Mouse (Mus musculus): ENCODE measurements around the gene Csnk2a1. TPM values are rescaled to one million over a fixed set of nuclear protein-coding genes. Genes with fewer than 3 reads are reported as not detected.

Gene Csnk2a1
- 190 TPM for polyA plus RNA-seq (2014; fragmentation: Illumina TruSeq; extraction: RNeasy Lipid Tissue Mini Kit (QIAGEN cat#74804); ENCODE audit: low replicate concordance)

GRCm38 (mm10) chr2:152226248-152227050 is at the start of gene Csnk2a1:
Gene Csnk2a1 (plus strand): TSS chr2:152226839.

GRCm38 (mm10) chr2:152293727-152294475 is 67.3 kb downstream of the Csnk2a1 start, which contains the start of gene Tbc1d20:
Gene Tbc1d20 (plus strand): TSS chr2:152293828.

Other genes starting within 250 kb of the Csnk2a1 start
- gene Fam110a, start 246.6 kb upstream of the Csnk2a1 start, polyA plus RNA-seq (2014; fragmentation: Illumina TruSeq; extraction: RNeasy Lipid Tissue Mini Kit (QIAGEN cat#74804); ENCODE audit: low replicate concordance) = 0.33 TPM
- gene Slc52a3, start 230.3 kb upstream of the Csnk2a1 start, polyA plus RNA-seq (2014; fragmentation: Illumina TruSeq; extraction: RNeasy Lipid Tissue Mini Kit (QIAGEN cat#74804); ENCODE audit: low replicate concordance) = 4.6 TPM
- gene Scrt2, start 145.3 kb upstream of the Csnk2a1 start, polyA plus RNA-seq (2014; fragmentation: Illumina TruSeq; extraction: RNeasy Lipid Tissue Mini Kit (QIAGEN cat#74804); ENCODE audit: low replicate concordance) = not detected
- gene Srxn1, start 121.3 kb upstream of the Csnk2a1 start, polyA plus RNA-seq (2014; fragmentation: Illumina TruSeq; extraction: RNeasy Lipid Tissue Mini Kit (QIAGEN cat#74804); ENCODE audit: low replicate concordance) = 74.8 TPM
- not detected for gene Tcf15, start 83.3 kb upstream of the Csnk2a1 start, polyA plus RNA-seq (2014; fragmentation: Illumina TruSeq; extraction: RNeasy Lipid Tissue Mini Kit (QIAGEN cat#74804); ENCODE audit: low replicate concordance)
- gene Tbc1d20, start 67.0 kb downstream of the Csnk2a1 start, polyA plus RNA-seq (2014; fragmentation: Illumina TruSeq; extraction: RNeasy Lipid Tissue Mini Kit (QIAGEN cat#74804); ENCODE audit: low replicate concordance) = 22.9 TPM
- 1.3 TPM for gene Rbck1, start 105.8 kb downstream of the Csnk2a1 start, polyA plus RNA-seq (2014; fragmentation: Illumina TruSeq; extraction: RNeasy Lipid Tissue Mini Kit (QIAGEN cat#74804); ENCODE audit: low replicate concordance)
- gene Trib3, start 117.2 kb downstream of the Csnk2a1 start, polyA plus RNA-seq (2014; fragmentation: Illumina TruSeq; extraction: RNeasy Lipid Tissue Mini Kit (QIAGEN cat#74804); ENCODE audit: low replicate concordance) = 0.26 TPM
- not detected for gene Nrsn2, start 149.8 kb downstream of the Csnk2a1 start, polyA plus RNA-seq (2014; fragmentation: Illumina TruSeq; extraction: RNeasy Lipid Tissue Mini Kit (QIAGEN cat#74804); ENCODE audit: low replicate concordance)
- 0.11 TPM for gene Sox12, start 171.2 kb downstream of the Csnk2a1 start, polyA plus RNA-seq (2014; fragmentation: Illumina TruSeq; extraction: RNeasy Lipid Tissue Mini Kit (QIAGEN cat#74804); ENCODE audit: low replicate concordance)
- 0.82 TPM for gene Zcchc3, start 188.2 kb downstream of the Csnk2a1 start, polyA plus RNA-seq (2014; fragmentation: Illumina TruSeq; extraction: RNeasy Lipid Tissue Mini Kit (QIAGEN cat#74804); ENCODE audit: low replicate concordance)
- not detected for gene 6820408C15Rik, start 188.7 kb downstream of the Csnk2a1 start, polyA plus RNA-seq (2014; fragmentation: Illumina TruSeq; extraction: RNeasy Lipid Tissue Mini Kit (QIAGEN cat#74804); ENCODE audit: low replicate concordance)
- gene Defb23, start 237.8 kb downstream of the Csnk2a1 start, polyA plus RNA-seq (2014; fragmentation: Illumina TruSeq; extraction: RNeasy Lipid Tissue Mini Kit (QIAGEN cat#74804); ENCODE audit: low replicate concordance) = not detected